Mouse (Mus musculus) A20 (cell line): Measurements from ENCODE around the gene Abcg8.

Source experiments
- DNase-seq: peaks from one replicate; pipeline ENCODE4 v3.0.0-alpha.2; 2011; ENCODE audit warnings: low read depth, low spot score

Abcg8 gene

GRCm38 (mm10) chr17:84658195-84658594 lies 17.9 kb upstream of the Abcg8 start:
- DNase-seq, result no peak

DNA sequence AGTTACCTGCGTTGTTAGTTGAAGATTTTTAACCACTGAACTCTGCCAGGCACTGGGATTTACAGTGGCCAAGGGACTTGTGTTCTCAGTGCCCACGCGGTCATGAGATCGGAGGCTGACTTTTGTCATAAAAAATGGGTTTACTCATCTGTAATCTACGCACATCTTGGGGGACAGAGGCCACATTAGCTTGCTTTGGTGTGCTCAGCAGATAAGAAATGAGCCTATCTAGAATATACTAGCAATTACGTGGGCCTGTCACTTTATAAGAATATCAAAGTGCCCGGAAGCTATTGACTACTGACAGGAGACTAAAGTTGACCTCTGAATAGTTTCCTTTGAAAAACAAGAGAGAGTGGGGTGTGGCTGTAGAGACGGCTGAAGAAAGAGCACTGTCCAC lies 17.2 kb upstream of the Abcg8 start:
- DNase-seq, result no peak

DNA sequence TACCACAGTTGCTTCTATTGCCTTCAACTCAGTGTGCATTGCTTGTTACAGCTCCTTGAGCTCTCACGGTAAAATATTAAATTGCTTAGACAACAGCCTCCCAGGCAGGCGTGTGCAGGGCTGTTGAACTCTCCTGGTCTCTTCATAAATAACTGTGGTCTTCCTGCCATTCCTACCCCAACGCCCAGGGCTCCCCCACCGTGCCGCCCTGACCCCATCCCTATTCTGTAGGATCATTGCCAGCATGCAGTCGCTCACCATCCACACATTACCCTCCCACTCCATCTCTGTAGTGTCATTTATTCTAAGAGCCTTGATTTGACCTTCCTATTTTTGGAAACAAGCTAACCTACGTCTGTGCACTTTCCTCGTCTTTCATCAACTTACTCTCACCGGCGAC lies 11.0 kb upstream of the Abcg8 start:
- no peak for DNase-seq

- DNase-seq, result no peak
These were observed 10.4 kb upstream of the Abcg8 start for GRCm38 (mm10) chr17:84665691-84666090.

DNA sequence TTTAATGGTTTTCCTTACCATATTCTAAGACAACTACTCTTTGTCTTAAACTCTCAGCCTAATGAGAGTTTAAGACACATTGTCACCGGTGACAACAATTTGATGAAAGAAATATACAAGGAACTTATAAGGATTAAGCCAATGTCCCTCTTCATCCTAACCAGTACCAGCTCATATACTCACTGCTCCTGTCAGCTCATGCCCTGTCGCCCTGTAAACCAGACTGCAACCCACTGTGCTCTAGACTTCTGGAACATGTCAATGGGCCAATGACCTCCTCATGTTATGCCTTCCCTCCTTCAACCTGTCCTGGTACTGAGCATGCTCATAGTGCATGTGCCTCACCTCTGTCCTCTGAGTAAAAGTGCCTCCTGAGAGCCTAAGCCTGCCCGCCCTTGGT lies 8.3 kb upstream of the Abcg8 start:
- no peak for DNase-seq

DNA sequence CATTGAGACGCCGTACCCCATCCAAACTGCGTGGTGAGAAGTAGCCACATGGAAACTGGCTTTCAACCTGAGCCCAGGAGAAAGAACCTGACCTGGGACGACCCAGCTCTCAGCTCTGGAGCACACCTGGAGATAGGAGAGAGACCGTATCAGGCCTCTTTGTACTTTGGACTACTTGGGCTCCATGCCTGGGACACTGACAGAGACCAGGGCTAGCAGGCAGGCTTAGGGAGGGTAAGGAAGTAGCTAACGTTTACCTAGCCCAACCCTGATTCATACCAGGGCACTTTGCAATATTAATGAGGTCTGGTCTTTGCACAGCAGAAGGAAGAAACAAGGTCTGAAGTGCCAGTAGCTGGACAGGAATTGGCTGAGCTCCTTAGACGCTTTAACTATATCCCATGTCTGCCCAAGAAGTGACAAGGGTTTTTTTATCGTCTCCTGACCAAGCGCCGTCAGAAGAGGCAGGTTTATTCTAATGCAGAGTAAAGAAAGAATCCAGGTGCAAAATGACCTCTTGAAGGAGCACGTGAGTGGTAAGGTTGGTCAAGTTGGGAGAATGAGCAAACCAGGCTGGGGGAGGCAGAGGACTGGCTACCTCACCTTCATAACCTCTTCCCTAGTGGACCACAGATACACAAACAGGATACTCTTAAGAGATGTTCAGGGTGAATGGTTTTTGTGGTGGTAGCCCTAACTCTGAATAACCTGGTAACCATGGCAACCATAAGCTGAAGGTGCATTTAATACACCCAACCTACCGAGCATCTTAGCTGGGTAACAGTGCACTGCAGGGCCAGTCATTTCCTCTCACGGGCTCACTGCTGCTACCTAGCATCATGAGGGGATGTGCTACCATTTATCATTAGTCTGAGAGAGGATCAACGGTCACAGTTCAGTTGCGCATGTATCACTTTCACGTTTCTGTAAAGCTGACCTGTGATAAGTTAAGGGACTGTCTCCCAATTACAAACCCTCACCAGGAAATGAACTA lies 3.4 kb upstream of the Abcg8 start:
- DNase-seq, result peak; percentile 9

DNA sequence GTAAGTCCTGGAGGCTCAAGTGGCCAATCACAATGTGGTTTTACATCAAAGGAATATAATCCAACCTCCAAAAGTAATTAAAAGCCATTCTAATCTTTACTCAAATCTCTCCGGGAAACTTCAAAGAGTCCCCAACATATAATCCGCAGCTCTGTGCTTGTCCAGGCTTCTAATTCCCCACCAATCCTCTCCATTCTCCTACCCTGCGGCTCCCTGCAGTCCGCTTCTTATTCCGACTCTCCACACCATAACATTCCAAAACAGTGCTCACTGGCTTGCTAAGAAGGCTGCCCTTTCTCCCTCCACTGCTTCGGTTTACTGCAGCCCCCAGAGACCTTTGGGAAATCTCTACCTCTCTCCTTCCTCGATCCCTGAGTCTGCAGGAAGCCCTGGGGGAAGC lies 2.1 kb upstream of the Abcg8 start:
- DNase-seq, result no peak

DNA sequence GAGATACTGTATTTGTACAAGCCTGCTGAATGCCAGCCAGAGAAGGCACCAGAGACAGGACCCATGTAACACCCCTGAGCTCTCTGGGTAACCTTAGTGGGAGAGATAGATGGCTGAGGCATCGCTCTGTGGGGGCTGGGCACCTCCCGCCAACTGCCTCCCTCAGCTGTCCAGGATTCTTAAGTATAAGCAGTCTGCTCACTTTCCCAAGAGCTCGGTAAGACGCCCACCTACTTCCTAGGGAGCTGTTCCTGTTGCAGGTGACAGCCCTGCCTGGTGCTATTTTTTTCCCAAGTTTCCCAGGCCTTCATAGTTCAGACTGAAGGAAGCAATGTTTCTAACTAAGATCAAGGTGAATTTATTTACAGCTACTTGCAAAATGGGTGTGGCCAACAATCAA lies 898 bp upstream of the Abcg8 start:
- no peak for DNase-seq

- no peak for DNase-seq
These were observed 1.5 kb downstream of the Abcg8 start for GRCm38 (mm10) chr17:84677595-84677994.

- DNase-seq, result no peak
These were observed 5.6 kb downstream of the Abcg8 start for GRCm38 (mm10) chr17:84681670-84682069.

- DNase-seq, result no peak
These were observed 6.9 kb downstream of the Abcg8 start, which contains the start of gene Abcg5 for GRCm38 (mm10) chr17:84682734-84683717. Gene Abcg5, minus strand, starts transcription at chr17:84683011.

GRCm38 (mm10) chr17:84684284-84684683 lies 8.2 kb downstream of the Abcg8 start:
- no peak for DNase-seq

GRCm38 (mm10) chr17:84685286-84685685 lies 9.2 kb downstream of the Abcg8 start:
- DNase-seq, result no peak

DNA sequence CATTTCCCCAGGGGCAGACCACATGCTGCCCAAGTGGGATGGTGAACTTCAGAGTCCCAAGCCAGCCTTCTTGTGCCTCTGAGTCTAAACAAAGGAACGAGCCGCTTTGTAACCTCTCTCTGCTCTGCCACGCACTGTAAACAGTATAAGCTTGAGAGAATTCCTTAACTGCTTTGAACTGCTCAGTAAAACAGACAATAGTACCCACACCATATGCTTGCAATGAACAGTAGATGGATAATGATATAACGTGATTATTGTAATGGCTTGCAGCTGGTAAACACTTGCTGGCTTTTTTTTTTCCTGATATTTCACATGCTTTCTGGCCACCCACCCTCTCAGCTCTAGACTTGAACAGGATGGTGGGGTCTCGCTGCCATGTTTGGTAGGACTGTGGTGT lies 11.9 kb downstream of the Abcg8 start:
- no peak for DNase-seq

GRCm38 (mm10) chr17:84688834-84689233 lies 12.7 kb downstream of the Abcg8 start:
- DNase-seq, result no peak

DNA sequence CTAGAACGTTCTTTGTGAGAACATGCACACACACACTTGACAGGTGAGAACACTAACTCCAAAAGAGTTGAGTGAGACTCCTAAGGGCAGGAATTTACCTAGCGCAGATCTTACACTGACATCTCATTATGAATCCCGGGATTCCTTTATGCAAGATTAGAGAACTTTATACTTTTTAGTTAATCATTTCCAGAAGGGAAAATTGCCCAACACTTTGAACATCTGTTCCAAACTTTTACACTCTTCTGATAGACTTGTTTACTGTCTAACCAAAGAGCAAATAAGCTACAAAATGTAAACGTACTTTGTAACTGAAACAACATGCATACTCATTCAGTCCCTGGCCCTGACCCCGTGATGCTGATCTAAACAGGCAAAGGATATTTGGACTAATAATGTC lies 13.2 kb downstream of the Abcg8 start:
- DNase-seq, result no peak

GRCm38 (mm10) chr17:84690111-84690510 lies 14.0 kb downstream of the Abcg8 start:
- no peak for DNase-seq

DNA sequence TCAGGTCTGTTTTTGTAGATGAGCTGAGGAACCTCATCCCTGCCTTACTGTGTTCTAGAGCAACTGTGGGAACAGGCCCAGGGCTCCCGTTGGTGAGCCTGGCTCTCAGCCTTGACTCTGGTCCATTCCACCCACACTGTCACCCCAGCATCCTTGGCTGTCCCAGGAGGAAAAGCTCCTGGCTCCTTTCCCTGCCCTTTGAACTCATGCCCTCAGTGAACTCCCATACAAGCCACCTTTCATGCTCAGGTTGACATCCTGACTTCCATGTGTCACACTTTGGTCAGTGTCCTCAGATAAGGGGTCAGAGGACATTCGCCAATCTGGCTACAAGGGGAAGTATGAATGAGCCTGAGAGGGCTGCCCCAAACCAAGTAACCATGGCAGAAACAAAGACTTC lies 17.6 kb downstream of the Abcg8 start:
- no peak for DNase-seq

DNA sequence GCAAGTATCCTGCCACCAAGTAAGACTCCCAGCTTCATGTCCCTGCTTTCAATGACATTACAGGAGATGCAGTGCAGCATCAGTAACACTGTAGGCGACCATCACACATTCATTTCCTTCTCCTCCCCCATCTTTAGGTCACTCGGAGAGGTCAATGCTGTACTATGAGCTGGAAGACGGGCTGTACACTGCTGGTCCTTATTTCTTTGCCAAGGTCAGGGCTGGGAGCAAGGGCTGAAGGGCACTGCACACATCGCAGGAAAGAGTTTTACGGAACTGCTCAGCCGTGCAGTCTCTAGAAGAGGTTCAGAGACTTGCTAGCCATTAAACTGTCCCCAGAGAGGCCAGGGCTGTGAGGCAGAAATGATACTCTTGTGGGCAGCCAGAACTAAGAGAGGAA lies 20.4 kb downstream of the Abcg8 start:
- no peak for DNase-seq

- peak; percentile 56 for DNase-seq
These were observed 22.6 kb downstream of the Abcg8 start for GRCm38 (mm10) chr17:84698727-84699126.

DNA sequence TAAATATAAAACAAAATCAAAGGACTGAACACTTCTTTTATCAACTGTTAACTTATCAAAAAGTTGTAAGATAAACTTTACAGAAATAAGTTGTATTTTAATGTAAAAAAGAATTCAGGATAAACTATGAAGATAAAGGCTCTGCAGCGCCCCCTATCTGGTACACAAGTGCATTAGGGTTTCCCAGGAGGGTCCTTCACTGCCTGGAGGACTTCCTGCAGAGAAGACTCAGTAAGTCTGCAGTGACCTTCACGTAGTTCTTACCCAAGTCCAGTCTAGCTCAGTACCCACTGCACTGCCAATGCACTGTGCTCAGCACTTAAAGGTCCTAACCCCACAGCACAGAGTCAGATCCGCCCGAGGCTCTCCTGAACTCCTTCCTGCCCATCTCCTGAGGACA lies 31.3 kb downstream of the Abcg8 start:
- DNase-seq, result peak; percentile 37

- no peak for DNase-seq
These were observed 32.7 kb downstream of the Abcg8 start for GRCm38 (mm10) chr17:84708818-84709217.
